Mouse (Mus musculus) lung, adult 2 months (tissue): ENCODE results near the gene Arrdc3. TPM values are rescaled to one million over a fixed set of nuclear protein-coding genes. Genes with fewer than 3 reads are reported as not detected.

Experiments used
- DNase-seq: peaks from one replicate; pipeline ENCODE4 v3.0.0; 2022
- H3K4me1 ChIP-seq: fragments of 200-500 bp; 2 replicates; pipeline ENCODE4 v1.6.1; 2011; ENCODE audit warnings: low read length; ENCODE audit not compliant: control insufficient read depth, insufficient read depth
- H3K4me3 ChIP-seq: fragments of 200-500 bp; replicated peaks from 2 replicates; pipeline ENCODE3; 2011; ENCODE audit warnings: low read depth, mild to moderate bottlenecking, control low read depth, low read length; ENCODE audit errors: extremely low read depth
- CTCF ChIP-seq: fragments of 200-500 bp; IDR thresholded peaks from 2 replicates; pipeline ENCODE4 v1.5.1; 2011; ENCODE audit warnings: mild to moderate bottlenecking, low read length, control low read depth; ENCODE audit not compliant: insufficient read depth
- POLR2A ChIP-seq: fragments of 200-500 bp; IDR thresholded peaks from 2 replicates; pipeline ENCODE4 v1.6.1; 2011; ENCODE audit warnings: low read depth, mild to moderate bottlenecking, control low read depth, low read length, borderline replicate concordance; ENCODE audit errors: extremely low read depth
- WGBS: fragments of 180-500 bp; shearing (Covaris S2); methylation state at CpG from one replicate; pipeline ENCODE4 v1.1.7; 2018; 5-methylcytosine and 5-hydroxymethylcytosine counted together
- polyA plus RNA-seq: library from polyadenylated mRNA; depleted of rRNA; stranded (reverse); fragments of >200 nt; gene quantifications from 2 replicates; pipeline ENCODE4 v1.2.3, GENCODE M21; 2012; rRNA removed

Gene Arrdc3
- 51.8 and 81.7 TPM in 2 replicates for polyA plus RNA-seq

DNA sequence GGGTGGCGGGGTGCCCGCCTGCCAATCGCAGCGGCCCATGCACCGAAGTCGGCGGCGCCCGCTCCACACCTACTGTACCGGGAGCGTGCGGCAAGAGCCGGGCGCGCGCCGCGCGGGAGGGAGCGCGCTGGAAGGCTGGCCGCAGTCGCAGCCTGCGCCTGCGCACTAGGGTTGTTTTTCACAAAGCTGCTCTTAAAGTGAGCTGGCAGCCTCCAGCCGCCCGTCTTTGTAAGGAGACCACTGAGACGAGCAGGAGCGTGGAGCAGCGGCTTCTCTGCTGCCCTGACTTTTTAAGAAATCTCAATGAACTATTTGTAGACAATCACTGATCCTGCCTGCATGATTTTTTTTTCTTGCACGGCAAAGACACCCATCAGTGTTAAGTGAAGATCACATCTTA is at the start of gene Arrdc3:
Arrdc3 (plus strand) TSS at position 195 of the 400 bp plus-strand sequence.
- H3K4me3 ChIP-seq, result peak within 1 kb of the TSS; percentile 93
- H3K4me1 ChIP-seq, result peaks cover 3% of the 10 kb centered on the region
- DNase-seq, result peak; percentile 97
- TF ChIP-seq CTCF, result no peak
- peak; percentile 100 for TF ChIP-seq POLR2A
- WGBS, result under 1% methylated on average over 23 of the region's 31 CpGs

DNA sequence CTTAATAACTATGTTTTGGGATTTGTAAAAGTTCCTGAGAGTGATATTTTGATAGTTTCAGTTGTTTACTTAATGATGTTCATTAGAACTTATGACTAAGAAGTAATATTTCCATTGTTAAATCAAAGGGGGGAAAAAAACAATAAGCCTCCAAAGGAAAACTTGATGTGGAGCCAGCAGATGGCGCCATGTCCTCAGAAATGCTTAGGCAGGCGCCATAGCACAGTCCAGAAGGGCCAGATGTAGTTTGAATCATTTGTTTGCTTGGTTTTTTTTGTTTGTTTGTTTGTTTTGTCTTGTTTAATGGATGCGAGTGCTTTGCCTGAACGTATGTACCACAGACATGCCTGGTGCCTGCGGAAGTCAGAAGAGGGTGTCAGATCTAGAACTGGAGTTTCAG is 21.0 kb upstream of the Arrdc3 start:
- WGBS, result 4% methylated on average over 5 of the region's 5 CpGs
- TF ChIP-seq POLR2A (no peak), CTCF (peak; percentile 82)
- DNase-seq, result peak; percentile 72
- no peaks in the 10 kb centered on the region for H3K4me1 ChIP-seq
- no peak overlapping the region for H3K4me3 ChIP-seq

DNA sequence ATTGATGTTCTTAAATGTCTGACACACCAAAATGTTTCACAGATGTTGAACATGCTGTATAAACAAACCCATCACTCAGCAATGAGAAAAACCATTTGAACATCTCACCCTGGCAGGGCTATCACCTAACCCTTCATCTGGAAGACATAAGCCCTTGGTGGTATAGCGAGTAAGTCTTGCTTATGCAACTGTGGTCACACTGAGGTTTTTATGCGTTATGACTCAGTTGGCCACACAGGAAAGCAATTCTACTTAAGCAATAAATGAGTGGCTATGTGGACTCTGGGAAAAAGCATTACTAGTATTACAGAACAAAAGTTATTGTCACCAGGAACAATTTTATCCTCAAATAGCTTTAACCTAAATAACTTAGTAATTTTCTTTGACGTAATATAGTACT is 19.0 kb upstream of the Arrdc3 start:
- H3K4me3 ChIP-seq, result no peak overlapping the region
- H3K4me1 ChIP-seq, result no peaks in the 10 kb centered on the region
- WGBS, result 62% methylated on average over 3 of the region's 3 CpGs
- TF ChIP-seq CTCF (no peak), POLR2A (no peak)
- DNase-seq, result no peak

DNA sequence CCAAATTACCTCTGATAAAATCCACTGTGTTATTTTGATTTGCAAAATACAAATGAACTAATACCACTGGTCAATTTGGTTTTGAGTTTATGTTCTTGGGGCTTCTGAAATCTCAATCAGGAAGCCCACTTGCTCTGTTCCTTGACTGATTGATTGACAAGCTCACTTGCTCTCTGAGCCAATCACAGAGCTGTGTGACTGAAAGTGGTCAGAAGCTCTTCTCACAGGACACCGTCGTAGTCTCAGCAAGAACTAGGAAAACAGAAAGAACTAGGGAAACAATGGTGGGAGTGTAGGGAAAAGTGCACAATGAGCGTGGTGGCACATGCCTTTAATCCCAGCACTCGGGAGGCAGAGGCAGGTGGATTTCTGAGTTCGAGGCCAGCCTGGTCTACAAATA is 8.1 kb upstream of the Arrdc3 start:
- no peak overlapping the region for H3K4me3 ChIP-seq
- TF ChIP-seq CTCF (no peak), POLR2A (no peak)
- no peaks in the 10 kb centered on the region for H3K4me1 ChIP-seq
- WGBS, result 86% methylated on average over 5 of the region's 5 CpGs
- DNase-seq, result no peak

DNA sequence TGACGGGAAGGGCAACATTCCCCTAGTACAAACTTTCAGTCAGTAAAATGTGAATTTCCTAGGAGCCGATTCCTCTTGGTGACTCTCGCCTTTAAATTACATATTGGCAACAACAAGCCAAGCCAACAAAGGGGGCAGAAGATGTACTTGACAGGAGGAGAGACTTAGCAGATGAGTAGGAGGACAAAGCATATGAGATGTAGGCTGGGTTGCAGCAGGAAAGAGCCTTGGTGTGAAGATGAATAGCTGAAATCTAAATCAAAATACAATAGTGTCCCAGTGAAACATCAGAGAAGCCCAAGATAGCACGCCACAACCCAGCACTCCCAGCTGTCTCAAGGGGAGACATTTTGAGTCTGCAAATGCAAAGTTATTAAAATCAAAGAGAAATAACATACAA is 2.4 kb upstream of the Arrdc3 start:
- WGBS, result 78% methylated on average over 4 of the region's 4 CpGs
- no peak for TF ChIP-seq POLR2A
- TF ChIP-seq CTCF, result no peak
- no peak for DNase-seq
- H3K4me1 ChIP-seq, result peaks cover 3% of the 10 kb centered on the region
- no peak overlapping the region for H3K4me3 ChIP-seq

DNA sequence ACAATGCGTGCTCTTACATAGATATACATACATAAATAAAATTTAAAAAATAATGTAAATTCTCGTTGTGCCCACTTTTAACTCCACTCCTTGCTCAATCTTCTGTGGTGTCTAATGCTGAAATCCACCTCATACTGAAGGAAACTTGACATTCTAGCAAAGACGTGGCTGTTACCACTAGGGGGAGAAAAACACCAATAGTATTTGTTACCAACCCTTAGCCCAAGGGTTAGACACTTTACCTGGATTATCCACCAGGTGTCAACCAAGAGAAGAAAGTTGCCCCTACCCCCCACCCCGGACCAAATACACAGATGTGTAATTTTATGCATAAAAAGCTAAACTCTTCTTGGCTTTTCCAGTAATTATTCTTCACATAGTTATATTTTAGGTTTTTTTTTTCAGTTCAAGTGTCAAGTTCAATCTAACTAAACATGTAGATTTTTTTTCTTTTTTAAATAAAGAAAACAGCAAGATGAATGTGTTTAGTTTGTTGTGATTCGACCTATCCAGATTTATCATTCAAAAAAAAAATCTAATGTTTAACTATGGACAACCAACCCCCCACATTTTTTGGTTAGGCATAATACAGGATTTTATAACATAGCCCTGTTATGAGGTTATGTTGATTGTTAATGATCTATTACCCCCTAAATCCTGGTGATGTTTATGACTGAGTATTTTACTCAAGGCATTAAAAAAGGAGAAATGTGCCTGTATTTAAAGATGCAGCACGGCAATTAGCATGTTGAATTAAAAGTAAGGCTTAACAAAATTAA is 1.3 kb upstream of the Arrdc3 start:
- DNase-seq, result no peak
- WGBS, result 21% methylated on average over 6 of the region's 6 CpGs
- H3K4me1 ChIP-seq, result peaks cover 3% of the 10 kb centered on the region
- no peak overlapping the region for H3K4me3 ChIP-seq
- TF ChIP-seq CTCF (peak; percentile 22), POLR2A (no peak)

DNA sequence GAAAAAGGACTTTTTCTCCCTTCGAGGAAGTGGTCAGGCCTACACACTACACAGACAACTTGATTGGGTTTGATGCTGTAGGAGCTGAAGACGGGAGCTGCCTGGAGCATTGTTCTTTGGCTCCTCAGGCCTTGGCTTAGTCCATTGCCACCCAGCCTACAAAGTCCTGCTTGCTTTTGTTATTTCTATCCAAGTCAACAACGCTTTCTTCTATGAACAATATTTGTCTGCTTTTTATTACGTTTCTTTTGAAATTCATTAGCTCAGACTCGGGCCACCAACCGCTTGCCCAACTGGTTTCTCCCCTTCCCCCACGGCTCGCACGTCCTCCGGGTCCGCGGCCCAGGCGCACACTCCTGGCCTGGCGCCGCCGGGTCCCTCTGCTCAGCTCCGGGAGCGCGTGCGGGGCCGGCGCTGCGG is 458 bp upstream of the Arrdc3 start:
- WGBS, result under 1% methylated on average over 23 of the region's 23 CpGs
- Histone ChIP-seq H3K4me3 (peak overlapping the region; percentile 66), H3K4me1 (peaks cover 3% of the 10 kb centered on the region)
- TF ChIP-seq CTCF (no peak), POLR2A (0 out of 2 replicates have a peak, but pooled peaks have one; percentile 14)
- DNase-seq, result no peak

DNA sequence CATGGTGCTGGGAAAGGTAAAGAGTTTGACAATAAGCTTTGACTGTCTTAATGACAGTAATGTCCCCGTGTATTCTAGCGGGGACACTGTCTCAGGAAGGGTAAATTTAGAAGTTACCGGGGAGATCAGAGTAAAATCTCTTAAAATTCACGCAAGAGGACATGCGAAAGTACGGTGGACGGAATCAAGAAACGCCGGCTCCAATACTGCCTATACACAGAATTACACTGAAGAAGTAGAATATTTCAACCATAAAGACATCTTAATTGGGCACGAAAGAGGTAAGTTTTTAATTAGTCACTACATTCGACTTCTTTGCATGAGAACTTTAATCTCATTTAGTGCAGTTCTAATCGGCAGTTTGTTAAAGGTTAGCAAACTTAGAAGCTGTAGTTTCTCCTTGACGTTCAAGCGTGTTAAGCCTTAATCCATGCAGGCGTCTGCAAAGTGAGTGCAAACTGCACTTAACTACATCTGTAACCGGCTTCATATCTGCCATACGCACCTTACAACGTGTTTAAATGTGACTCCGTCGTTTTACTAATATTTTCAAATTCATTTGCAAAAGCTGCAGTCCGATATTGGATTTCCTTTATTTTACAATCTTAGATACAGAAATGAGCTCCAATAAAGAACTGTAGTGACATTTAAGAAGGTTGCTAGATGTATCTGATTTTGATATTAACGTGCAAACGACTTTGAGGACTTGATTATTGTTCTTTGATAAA is 629 bp downstream of the Arrdc3 start:
- DNase-seq, result no peak
- H3K4me3 ChIP-seq, result peak overlapping the region; percentile 93

DNA sequence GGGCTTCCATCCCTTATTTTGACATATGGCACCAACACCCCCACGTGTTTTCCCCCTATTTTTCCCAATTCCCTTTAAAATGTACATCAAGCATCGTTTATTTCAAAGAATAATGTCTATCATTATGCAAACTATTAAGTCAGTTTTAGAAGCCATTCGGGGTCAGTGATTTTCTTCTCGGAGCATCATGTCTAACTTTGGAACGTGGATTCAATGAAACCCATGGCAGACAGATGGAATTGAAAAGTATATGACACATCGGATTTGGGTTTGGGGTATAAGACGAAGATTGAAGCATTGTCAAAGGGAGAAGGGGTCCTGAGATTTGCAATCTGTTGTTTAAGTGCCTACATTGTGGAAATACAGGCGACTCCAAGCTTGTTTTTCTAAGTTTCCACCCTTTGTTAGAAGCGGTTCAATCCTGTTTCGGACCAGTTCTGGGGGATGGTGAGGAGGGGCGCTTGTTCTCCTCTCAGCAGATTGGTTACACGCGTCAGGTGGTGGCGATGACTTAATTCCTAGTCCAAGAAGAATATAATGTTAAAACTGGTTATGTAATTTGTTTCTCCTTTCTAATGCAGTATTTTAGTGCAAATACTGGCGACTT is 1.3 kb downstream of the Arrdc3 start:
- peaks cover 3% of the 10 kb centered on the region for H3K4me1 ChIP-seq
- peak overlapping the region; percentile 93 for H3K4me3 ChIP-seq
- peak; percentile 48 for DNase-seq
- TF ChIP-seq CTCF, result no peak
- TF ChIP-seq POLR2A, result peak; percentile 43; the same call in 1 of the 2 replicates
- WGBS, result under 1% methylated on average over 15 of the region's 15 CpGs

More for the DNA sequence above, 629 bp downstream of the Arrdc3 start:
- WGBS, result under 1% methylated on average over 23 of the region's 23 CpGs
- peaks cover 3% of the 10 kb centered on the region for H3K4me1 ChIP-seq
- TF ChIP-seq POLR2A, result 0 out of 2 replicates have a peak, but pooled peaks have one; percentile 17
- TF ChIP-seq CTCF, result no peak
